Mouse (Mus musculus) hindbrain, embryonic 13.5 days (tissue): ENCODE results near the gene Efr3b. TPM values are rescaled to one million over a fixed set of nuclear protein-coding genes. Genes with fewer than 3 reads are reported as not detected.

Experiments
- ATAC-seq: fragments of 200-750 bp; cut with Nextera tagmentation; 2 replicates; pipeline ENCODE4 v1.8.0; 2017; ENCODE audit warnings: moderate TSS enrichment; ENCODE audit not compliant: low FRiP score
- H3K27ac ChIP-seq: fragments of 300-500 bp; sonication (generic); 2 replicates; pipeline ENCODE4 v1.5.1; 2015; ENCODE audit warnings: inconsistent platforms, mild to moderate bottlenecking, moderate library complexity
- H3K27me3 ChIP-seq: fragments of 300-500 bp; sonication (generic); 2 replicates; pipeline ENCODE4 v1.6.1; 2015; ENCODE audit warnings: mild to moderate bottlenecking, inconsistent platforms
- H3K36me3 ChIP-seq: fragments of 300-500 bp; sonication (generic); 2 replicates; pipeline ENCODE4 v1.6.1; 2015; ENCODE audit warnings: mild to moderate bottlenecking, inconsistent platforms
- H3K4me1 ChIP-seq: fragments of 300-500 bp; sonication (generic); replicated peaks from 2 replicates; pipeline ENCODE4 v1.6.1; 2015; ENCODE audit warnings: inconsistent platforms
- H3K4me2 ChIP-seq: fragments of 300-500 bp; sonication (generic); 2 replicates; pipeline ENCODE4 v1.6.1; 2015; ENCODE audit warnings: inconsistent platforms, mild to moderate bottlenecking, moderate library complexity
- H3K4me3 ChIP-seq: fragments of 300-500 bp; sonication (generic); 2 replicates; pipeline ENCODE4 v1.5.1; 2015; ENCODE audit warnings: mild to moderate bottlenecking, inconsistent platforms
- H3K9ac ChIP-seq: fragments of 300-500 bp; sonication (generic); 2 replicates; pipeline ENCODE4 v1.6.1; 2015; ENCODE audit warnings: mild to moderate bottlenecking, inconsistent platforms
- H3K9me3 ChIP-seq: fragments of 300-500 bp; sonication (generic); 2 replicates; pipeline ENCODE4 v1.6.1; 2016; ENCODE audit warnings: inconsistent platforms
- WGBS: fragments of 180-500 bp; shearing (Covaris S2); methylation state at CpG from one replicate; pipeline ENCODE4 v1.1.7; 2015; 5-methylcytosine and 5-hydroxymethylcytosine counted together
- polyA plus RNA-seq: library from polyadenylated mRNA; unstranded; fragments of >200 nt; fragmentation: Nextera tagmentation; extraction: Ambion mirVana; gene quantifications from 2 replicates; pipeline ENCODE4 v1.2.1, GENCODE M21; 2015

Efr3b gene
- 36.2 and 38.2 TPM in 2 replicates for polyA plus RNA-seq

DNA sequence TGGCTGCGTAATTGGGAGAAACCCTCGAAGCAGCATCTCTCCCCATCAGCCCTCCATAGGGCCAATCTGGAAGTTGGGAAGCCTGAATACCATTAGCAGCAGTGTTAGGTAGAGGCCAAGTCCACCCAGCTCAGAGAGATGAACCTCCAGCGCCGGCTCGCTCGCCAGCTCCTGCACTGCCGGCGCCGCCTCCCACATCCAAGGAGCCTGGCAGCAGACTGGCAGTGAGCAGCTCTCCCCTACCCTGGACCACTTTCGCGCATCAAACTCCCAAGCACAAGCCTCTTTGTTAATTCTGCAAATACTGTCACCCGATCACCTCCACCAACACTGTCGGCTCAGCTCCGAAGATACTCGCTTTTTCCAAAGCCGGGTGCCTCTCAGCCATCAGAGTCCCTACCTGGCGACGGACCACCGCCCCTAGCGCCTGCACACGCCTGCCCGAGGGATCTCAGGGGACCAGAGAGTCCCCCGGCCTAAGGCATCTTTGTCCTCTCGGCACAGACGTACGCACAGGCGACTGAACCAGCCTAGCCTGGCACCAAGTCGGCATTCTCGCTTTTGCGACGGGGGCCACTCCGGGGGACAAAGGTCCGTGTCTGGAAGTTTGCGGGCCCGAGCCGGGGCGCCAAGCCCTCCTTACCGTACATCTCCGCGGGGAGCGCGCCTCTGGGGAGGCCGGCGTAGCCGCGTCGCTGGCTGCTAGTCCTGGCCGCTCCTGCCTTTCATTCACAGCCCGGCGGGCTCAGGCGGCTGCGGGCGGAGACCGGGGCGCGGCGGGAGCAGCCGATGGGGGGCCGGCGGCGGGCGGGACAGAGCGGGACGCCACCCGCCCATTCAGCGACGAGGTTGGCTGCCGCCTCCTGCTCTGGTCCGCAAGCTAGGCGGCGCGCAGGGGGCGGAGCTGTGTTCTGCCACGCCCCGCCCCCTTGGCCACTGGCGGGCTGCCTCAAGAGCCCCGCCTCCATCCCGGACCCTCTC lies at the start of gene Efr3b:
Gene Efr3b, minus strand, starts transcription at position 855 of the 981 bp plus-strand sequence.
- H3K36me3 ChIP-seq: peaks cover 3% of the 10 kb centered on the region; the same call in 1 of the 2 replicates
- H3K27me3 ChIP-seq: 0 out of 2 replicates have a peak, but pooled peaks cover 11% of the 10 kb centered on the region
- H3K27ac ChIP-seq: peak within 1 kb of the TSS; percentile 89

DNA sequence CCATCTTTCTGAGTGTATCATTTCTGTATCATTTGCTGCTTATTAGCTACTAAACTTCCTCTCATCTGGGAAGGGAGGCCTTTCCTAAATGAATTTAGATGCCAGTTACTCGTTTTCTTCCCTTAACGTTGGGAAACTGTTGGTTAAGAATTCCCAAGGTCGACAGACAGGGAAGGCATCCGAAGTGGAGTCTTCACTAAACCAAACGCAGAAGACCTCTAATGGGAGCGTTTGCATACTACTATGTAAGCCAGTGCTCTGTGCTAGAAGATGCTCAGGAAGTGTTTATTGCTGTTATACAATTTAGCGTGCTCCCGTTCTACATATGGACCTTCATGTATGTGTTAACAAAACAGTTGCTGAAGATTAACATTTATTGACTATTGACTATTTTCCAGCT lies 44.7 kb upstream of the Efr3b start:
- Histone ChIP-seq H3K4me3 (peak overlapping the region; percentile 58), H3K36me3 (peaks cover 22% of the 10 kb centered on the region), H3K27me3 (no peaks in the 10 kb centered on the region), H3K4me2 (peak overlapping the region; percentile 66), H3K9me3 (no peaks in the 10 kb centered on the region), H3K4me1 (peaks cover 19% of the 10 kb centered on the region), H3K27ac (0 out of 2 replicates have a peak overlapping the region, but pooled peaks have one; percentile 19), H3K9ac (peak overlapping the region; percentile 80)
- no peak for ATAC-seq
- WGBS: 66% methylated on average over 8 of the region's 8 CpGs

More for the DNA sequence above, at the start of gene Efr3b:
- WGBS: under 1% methylated on average over 76 of the region's 78 CpGs
- no peaks in the 10 kb centered on the region for H3K9me3 ChIP-seq
- ATAC-seq: peak; percentile 93
- H3K4me1 ChIP-seq: peaks cover 28% of the 10 kb centered on the region
- peak within 1 kb of the TSS; percentile 71 for H3K4me2 ChIP-seq
- peak within 1 kb of the TSS; percentile 90 for H3K9ac ChIP-seq
- H3K4me3 ChIP-seq: peak within 1 kb of the TSS; percentile 84

DNA sequence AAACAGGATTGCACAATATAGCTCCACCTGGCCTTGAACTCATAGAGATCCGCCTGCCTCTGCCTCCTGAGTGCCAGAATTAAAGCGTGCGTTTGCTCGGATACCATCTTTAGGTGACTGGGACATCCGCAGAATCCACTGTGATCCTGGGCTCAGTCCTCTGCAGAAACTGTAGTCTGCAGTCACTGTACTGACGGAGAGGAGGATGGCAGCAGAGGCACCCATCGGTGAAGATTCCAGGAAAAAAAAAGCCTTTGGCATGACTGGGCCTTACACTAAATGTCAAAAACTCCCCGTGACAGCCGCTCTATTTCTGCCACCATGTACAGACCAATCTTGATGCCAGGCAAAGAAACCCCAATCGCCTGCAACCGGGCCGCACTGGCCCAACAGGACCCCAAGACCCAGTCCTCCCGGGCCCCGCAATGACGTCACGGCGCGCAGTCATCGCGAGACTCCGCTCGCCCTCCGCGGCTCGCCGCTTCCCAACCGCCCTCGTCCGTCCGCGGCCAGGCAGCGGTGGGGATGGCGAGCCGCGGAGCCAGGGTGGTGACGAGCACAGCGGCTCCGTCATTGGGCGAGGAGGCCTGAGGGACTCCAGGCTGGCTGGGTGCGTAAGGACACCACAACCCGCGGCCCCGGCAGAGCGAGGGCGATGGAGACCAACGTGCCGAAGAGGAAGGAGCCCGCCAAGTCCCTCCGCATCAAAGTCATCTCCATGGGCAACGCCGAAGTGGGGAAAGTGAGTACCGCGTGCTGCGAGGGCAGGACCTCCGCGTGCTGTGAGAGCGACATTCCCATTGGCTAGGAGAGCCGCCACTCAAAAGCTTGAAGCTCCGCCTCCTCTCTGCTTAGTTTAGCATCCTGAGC lies 43.7 kb upstream of the Efr3b start, which contains the start of gene Dnajc27:
Gene Dnajc27, plus strand, starts transcription at position 452 of the 870 bp plus-strand sequence.
- Histone ChIP-seq H3K36me3 (peaks cover 16% of the 10 kb centered on the region), H3K4me1 (peaks cover 19% of the 10 kb centered on the region), H3K27me3 (peaks cover 4% of the 10 kb centered on the region; the same call in 1 of the 2 replicates), H3K4me3 (peak within 1 kb of the TSS; percentile 58), H3K27ac (peak within 1 kb of the TSS; percentile 97), H3K9me3 (no peaks in the 10 kb centered on the region), H3K4me2 (peak within 1 kb of the TSS; percentile 66), H3K9ac (peak within 1 kb of the TSS; percentile 80)
- peak; percentile 97 for ATAC-seq
- 5% methylated on average over 59 of the region's 59 CpGs for WGBS

DNA sequence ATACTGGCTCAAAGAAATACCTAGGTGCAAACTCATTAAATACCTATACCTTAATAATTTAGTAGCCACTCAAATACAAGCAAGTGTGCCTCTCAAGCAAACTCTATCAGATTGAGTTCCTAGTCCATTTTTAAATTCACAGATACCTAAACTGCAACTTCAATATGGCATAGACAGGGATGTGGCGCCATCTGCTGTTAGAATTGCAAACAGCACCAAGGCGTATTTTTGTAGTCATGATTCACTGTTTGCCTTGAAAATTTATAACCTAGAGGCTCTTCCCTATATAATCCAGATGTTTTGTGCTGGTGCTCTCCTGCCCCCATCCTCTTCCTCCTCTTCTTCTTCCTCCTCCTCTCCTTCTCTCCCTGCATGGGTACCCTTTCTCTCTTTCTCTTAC lies 41.6 kb upstream of the Efr3b start:
- WGBS: 2% methylated on average over 2 of the region's 2 CpGs
- Histone ChIP-seq H3K4me3 (no peak overlapping the region), H3K27me3 (peaks cover 4% of the 10 kb centered on the region; the same call in 1 of the 2 replicates), H3K36me3 (no peaks in the 10 kb centered on the region), H3K27ac (no peak overlapping the region), H3K9ac (no peak overlapping the region; the same call in 1 of the 2 replicates), H3K9me3 (no peaks in the 10 kb centered on the region), H3K4me1 (peaks cover 19% of the 10 kb centered on the region), H3K4me2 (no peak overlapping the region)
- ATAC-seq: no peak

DNA sequence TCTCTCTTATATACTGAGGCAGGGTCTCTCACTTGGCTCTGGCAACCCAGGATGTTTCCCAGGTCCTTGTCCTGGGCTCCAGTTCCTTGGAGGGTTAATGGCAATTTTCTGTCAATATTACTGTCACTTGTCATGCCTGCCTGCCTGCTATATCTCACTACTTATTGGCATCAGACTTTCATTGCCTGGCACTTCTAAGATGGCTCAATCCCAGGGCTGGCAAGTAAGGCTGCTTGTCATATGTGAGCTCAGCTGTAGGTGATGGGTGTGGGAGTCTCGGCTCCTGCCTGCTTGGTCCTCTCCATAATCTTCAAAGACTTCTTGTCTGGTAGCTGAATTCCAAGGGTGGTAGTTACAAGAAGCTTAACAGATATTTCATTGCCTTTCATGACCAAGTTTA lies 39.4 kb upstream of the Efr3b start:
- no peak overlapping the region for H3K27ac ChIP-seq
- no peaks in the 10 kb centered on the region for H3K9me3 ChIP-seq
- no peak overlapping the region for H3K4me2 ChIP-seq
- no peak overlapping the region for H3K4me3 ChIP-seq
- no peak overlapping the region for H3K9ac ChIP-seq
- ATAC-seq: no peak
- WGBS: 81% methylated on average over 1 of the region's 1 CpGs
- peaks cover 4% of the 10 kb centered on the region; the same call in 1 of the 2 replicates for H3K27me3 ChIP-seq
- no peaks in the 10 kb centered on the region for H3K36me3 ChIP-seq
- H3K4me1 ChIP-seq: peaks cover 8% of the 10 kb centered on the region

DNA sequence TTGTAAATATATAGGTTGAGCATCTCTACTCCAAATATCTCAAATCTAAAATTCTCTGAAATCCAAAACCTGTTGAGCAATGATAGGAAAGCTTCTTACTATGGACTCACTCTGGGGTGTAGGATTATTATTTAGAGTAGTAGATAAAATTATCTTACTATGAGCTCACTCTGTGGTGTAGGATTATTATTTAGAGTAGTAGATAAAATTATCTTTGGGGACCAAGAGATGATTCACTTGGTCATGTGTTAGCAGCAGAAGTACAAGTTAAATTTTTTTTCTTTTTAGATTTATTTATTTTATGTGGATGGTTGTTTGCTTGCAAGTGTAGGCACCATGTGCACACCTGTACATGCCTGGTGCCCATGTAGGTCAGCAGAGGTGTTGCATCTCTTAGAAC lies 37.7 kb upstream of the Efr3b start:
- Histone ChIP-seq H3K27ac (no peak overlapping the region), H3K4me2 (no peak overlapping the region), H3K9ac (no peak overlapping the region), H3K4me1 (no peaks in the 10 kb centered on the region), H3K27me3 (peaks cover 4% of the 10 kb centered on the region; the same call in 1 of the 2 replicates), H3K9me3 (no peaks in the 10 kb centered on the region), H3K4me3 (no peak overlapping the region), H3K36me3 (no peaks in the 10 kb centered on the region)
- no peak for ATAC-seq

GRCm38 (mm10) chr12:4075407-4075806 lies 36.7 kb upstream of the Efr3b start:
- ATAC-seq: no peak
- peaks cover 4% of the 10 kb centered on the region; the same call in 1 of the 2 replicates for H3K27me3 ChIP-seq
- no peak overlapping the region for H3K4me2 ChIP-seq
- H3K27ac ChIP-seq: no peak overlapping the region
- no peaks in the 10 kb centered on the region for H3K4me1 ChIP-seq
- WGBS: 61% methylated on average over 8 of the region's 8 CpGs
- no peaks in the 10 kb centered on the region for H3K36me3 ChIP-seq
- H3K4me3 ChIP-seq: no peak overlapping the region
- no peaks in the 10 kb centered on the region for H3K9me3 ChIP-seq
- H3K9ac ChIP-seq: no peak overlapping the region

DNA sequence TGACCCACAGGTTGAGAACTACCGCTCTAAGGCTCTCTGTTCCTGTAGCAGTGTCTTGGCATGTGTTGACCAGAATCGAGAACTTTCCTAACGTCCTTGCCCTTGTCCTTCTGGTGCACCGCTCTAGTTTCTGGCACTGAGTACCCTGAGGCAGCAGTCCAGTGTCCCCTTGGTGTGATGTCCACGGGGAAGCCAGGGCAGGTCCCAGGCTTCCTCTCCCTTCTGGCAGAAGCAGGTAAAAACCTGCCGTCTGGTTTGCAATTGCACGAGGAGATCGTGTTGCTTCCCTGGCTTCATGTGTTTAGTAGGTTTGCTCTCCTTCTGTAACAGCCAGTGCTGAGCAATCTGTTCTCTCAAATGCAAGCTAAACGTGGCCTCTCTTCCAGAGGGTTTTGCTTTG lies 33.0 kb upstream of the Efr3b start:
- WGBS: 87% methylated on average over 9 of the region's 9 CpGs
- no peak for ATAC-seq

DNA sequence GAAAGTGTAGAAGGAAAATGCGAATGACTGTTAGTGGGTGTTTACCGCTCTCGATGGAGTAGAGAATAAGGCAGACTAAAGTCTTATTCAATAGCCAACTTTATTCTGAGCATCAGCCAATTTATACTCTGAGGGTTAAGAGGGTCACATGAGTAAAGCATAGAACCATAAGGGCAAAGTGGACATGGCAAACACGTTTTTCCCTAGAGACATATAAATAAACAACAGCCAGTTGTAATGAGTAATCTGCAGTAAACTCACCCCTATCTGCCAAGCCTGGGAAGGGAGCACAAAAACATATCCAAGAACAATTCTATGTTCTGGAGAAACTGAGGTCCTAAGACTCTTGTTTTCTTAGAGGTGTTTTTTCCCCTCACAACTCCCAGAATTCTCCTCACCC lies 29.8 kb upstream of the Efr3b start:
- Histone ChIP-seq H3K4me1 (no peaks in the 10 kb centered on the region), H3K4me2 (no peak overlapping the region), H3K36me3 (no peaks in the 10 kb centered on the region), H3K9me3 (no peaks in the 10 kb centered on the region), H3K4me3 (no peak overlapping the region), H3K9ac (no peak overlapping the region), H3K27ac (no peak overlapping the region), H3K27me3 (no peaks in the 10 kb centered on the region)
- WGBS: 82% methylated on average over 4 of the region's 4 CpGs
- no peak for ATAC-seq

More for the DNA sequence above, 33.0 kb upstream of the Efr3b start:
- Histone ChIP-seq H3K4me2 (no peak overlapping the region), H3K36me3 (no peaks in the 10 kb centered on the region), H3K9ac (no peak overlapping the region), H3K4me1 (no peaks in the 10 kb centered on the region), H3K4me3 (no peak overlapping the region), H3K27me3 (no peaks in the 10 kb centered on the region), H3K27ac (no peak overlapping the region), H3K9me3 (no peaks in the 10 kb centered on the region)

DNA sequence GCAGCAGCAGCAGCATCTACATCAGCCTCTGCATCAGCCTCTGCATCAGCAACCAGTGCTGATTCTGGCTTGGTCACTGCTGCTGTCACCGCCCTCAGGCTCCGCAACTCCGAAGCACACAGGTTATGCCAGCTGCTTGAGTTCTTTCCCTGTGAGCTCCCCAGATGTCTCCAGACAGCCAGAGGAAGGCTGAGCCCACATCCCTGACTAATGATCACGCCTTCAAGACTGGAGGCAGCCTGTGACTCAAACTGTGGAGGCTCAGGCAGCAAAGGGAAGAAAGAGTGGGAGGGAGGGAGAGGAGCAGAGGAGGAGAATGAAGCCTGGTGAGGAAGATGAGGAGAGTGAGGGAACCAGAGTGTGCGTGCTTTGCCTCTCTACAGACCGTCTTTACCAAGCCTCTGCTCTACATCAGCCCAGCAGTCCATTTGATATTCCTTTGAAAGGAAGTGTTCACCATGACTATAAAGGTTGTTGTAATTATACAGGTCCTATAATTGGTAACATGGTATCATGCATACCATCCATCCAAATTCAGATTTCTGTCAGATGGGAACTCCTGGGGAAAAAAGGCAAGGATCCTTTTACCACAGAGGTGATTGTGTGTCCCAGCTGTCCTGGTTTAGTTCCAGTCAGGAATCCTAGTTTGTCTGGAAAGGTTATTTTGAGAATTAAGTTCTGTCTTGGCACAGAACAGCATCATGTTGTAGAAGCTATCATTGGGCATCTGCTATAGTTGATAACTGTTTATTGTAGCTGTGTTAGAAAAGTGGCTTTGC lies 28.2 kb upstream of the Efr3b start:
- H3K27ac ChIP-seq: no peak overlapping the region
- H3K36me3 ChIP-seq: no peaks in the 10 kb centered on the region
- H3K4me2 ChIP-seq: no peak overlapping the region
- no peaks in the 10 kb centered on the region for H3K4me1 ChIP-seq
- ATAC-seq: no peak
- no peak overlapping the region for H3K4me3 ChIP-seq
- no peak overlapping the region; the same call in 1 of the 2 replicates for H3K9ac ChIP-seq
- 66% methylated on average over 6 of the region's 6 CpGs for whole genome bisulfite sequencing
- no peaks in the 10 kb centered on the region for H3K27me3 ChIP-seq
- no peaks in the 10 kb centered on the region for H3K9me3 ChIP-seq

GRCm38 (mm10) chr12:4065944-4066343 lies 27.2 kb upstream of the Efr3b start:
- Histone ChIP-seq H3K9me3 (no peaks in the 10 kb centered on the region), H3K4me2 (no peak overlapping the region), H3K4me1 (no peaks in the 10 kb centered on the region), H3K9ac (no peak overlapping the region), H3K36me3 (no peaks in the 10 kb centered on the region), H3K4me3 (no peak overlapping the region), H3K27me3 (no peaks in the 10 kb centered on the region), H3K27ac (no peak overlapping the region)
- ATAC-seq: no peak
- 76% methylated on average over 8 of the region's 8 CpGs for WGBS
